Mouse (Mus musculus): ENCODE data around the gene Olfr464. TPM values are rescaled to one million over a fixed set of nuclear protein-coding genes. Genes with fewer than 3 reads are reported as not detected.

The Olfr464 gene
- not detected for total RNA-seq (2021)
- long read RNA-seq, experiment 1 = 0 reads
- long read RNA-seq, experiment 2 = 0 reads

DNA sequence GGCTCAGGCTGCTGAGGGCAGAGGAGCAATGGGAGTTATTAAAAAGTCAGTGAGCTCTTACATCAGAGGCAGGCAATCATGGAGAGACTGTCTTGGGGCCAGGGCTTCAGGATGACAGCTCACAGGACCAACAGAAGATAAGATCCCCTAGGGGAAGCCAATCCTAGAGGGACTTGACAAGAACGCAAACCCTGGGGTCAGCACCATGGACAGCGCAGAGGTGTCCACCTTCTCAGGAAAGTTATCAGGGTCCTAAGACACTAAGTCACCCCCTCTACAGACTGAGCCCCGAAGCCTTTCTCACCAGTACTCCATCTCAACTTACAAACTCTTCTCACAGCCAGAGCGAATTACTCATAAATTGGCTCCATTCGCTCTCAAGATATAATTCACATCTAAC is at the start of gene Olfr464:
Gene Olfr464, minus strand, starts transcription at position 2 of the 400 bp plus-strand sequence.
- DNase-seq = no peak
- intact Hi-C loops (cut with DNase I) = no loop called here

- intact Hi-C loops (cut with DNase I) = no loop called here
- DNase-seq = no peak
These were observed 47.8 kb upstream of the Olfr464 start for GRCm38 (mm10) chr11:87968356-87969122.

DNA sequence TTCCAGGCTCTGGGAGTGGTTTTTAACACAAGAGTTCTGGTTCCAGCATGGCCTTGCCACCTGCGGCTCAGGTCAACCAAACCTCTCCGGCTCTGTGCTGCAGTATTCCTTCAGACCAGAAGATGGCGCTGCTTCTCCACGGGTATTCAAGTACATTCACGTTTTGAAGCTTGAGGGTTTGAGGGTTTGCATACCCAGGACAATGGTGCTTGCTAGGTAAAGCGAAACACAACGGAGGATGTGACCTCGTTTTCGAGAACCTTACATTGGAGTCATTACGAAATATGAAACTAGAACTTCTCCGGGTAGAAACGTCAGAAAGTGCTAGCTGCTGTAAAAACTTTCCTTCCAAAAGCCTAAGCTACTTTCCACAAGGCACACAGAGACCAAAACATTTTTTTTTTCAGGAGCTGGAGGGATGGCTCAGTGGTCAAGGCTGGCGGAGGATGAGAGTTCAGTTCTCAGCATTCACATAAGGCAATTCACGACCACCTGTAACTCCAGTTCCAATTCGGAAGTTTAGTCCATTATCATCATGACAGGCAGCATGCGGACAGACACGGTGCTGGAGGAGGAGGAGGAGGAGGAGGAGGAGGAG is 47.0 kb upstream of the Olfr464 start:
- intact Hi-C loops (cut with DNase I) = no loop called here

GRCm38 (mm10) chr11:87966214-87966613 is 45.4 kb upstream of the Olfr464 start:
- intact Hi-C loops (cut with DNase I) = no loop called here
- DNase-seq = no peak

More for the DNA sequence above, 47.0 kb upstream of the Olfr464 start:
- DNase-seq = peak; percentile 63 to 81

DNA sequence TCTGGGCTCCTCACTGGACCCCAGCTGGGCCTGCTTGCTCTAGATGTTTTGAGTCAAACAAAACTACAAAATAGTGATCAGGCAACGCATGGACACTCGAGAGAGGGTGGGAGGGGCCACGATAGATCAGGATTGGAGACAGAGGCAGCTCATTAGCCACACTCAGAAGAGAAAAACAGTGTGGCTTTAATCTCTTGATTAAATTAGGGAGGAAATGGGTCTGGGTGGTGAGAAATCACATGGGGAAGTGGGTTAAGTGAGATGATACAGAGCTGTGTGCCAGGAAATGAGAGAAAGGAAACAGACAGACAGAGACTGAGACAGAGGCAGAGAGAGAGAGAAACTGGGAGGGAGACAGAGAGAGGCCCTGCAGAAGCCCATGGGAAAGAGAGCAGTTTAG is 44.5 kb upstream of the Olfr464 start:
- no peak for DNase-seq
- intact Hi-C loops (cut with DNase I) = no loop called here

- DNase-seq = no peak
- intact Hi-C loops (cut with DNase I) = no loop called here
These were observed 36.3 kb upstream of the Olfr464 start for GRCm38 (mm10) chr11:87957066-87957465.

DNA sequence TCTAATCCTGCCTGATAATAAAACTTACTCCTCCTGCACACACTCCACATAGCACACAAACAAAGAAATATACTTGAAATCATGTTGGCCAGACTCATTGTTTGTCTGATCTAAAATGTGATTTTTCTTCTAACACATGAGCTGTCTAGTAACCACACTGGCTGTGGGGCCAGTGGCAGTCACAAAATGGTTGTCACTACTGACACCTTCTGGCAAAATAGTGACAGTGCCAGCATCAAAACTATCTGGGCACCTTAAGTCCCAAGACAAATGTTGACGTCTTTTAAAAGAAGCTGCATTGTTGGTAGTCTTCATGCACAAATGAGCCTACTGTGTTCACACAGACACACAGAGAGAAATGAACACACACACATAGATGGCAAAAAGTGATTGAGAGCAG is 34.4 kb upstream of the Olfr464 start:
- intact Hi-C loops (cut with DNase I) = no loop called here
- DNase-seq = no peak

GRCm38 (mm10) chr11:87949990-87950389 is 29.2 kb upstream of the Olfr464 start:
- DNase-seq = no peak
- intact Hi-C loops (cut with DNase I) = no loop called here

GRCm38 (mm10) chr11:87935467-87935866 is 14.7 kb upstream of the Olfr464 start:
- DNase-seq = no peak
- intact Hi-C loops (cut with DNase I) = no loop called here

GRCm38 (mm10) chr11:87933731-87934130 is 13.0 kb upstream of the Olfr464 start:
- intact Hi-C loops (cut with DNase I) = no loop called here
- DNase-seq = no peak

- DNase-seq = no peak
- intact Hi-C loops (cut with DNase I) = no loop called here
These were observed 9.6 kb upstream of the Olfr464 start for GRCm38 (mm10) chr11:87930348-87930747.

DNA sequence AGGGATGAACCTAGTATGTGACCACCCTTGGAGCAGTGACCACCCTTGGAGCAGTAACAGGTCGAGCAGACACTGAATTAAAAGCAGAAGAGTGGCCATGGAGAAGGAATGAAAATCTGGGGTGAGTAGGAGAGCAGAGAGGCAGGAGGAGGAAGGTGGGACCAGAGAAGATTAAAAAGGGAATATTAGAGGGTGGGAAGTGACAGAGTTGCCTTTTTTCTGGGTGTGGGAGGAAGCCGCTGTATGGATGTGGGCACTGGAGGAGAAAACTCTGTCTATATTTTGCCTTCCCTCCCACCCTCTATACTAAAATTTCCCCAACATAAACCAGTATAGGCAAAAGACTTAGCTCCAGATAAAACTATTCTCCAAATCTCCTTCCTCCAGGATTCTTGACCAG is 466 bp downstream of the Olfr464 start:
- intact Hi-C loops (cut with DNase I) = no loop called here
- no peak for DNase-seq

GRCm38 (mm10) chr11:87916005-87916404 is 4.8 kb downstream of the Olfr464 start:
- no peak for DNase-seq
- intact Hi-C loops (cut with DNase I) = no loop called here

DNA sequence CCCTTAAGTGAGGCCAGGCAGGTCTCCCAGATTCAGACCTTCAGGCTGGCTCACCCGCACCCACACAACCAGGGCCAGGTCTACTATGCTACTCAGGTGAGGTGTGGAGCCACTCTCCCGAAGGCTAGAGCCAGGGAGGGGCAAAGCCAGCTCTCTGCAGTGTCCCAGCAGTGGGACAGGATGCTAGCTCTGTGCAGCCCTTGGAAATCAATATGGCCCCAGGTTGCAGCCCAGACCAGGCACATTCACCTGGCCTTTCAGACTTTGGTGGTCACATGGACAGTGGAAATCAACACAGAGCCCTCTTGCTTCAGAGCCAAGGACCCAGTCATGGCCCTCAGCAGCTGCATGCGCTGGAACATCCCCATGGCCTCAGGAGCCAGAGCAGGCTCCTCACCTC is 16.4 kb downstream of the Olfr464 start:
- DNase-seq = no peak
- intact Hi-C loops (cut with DNase I) = no loop called here

DNA sequence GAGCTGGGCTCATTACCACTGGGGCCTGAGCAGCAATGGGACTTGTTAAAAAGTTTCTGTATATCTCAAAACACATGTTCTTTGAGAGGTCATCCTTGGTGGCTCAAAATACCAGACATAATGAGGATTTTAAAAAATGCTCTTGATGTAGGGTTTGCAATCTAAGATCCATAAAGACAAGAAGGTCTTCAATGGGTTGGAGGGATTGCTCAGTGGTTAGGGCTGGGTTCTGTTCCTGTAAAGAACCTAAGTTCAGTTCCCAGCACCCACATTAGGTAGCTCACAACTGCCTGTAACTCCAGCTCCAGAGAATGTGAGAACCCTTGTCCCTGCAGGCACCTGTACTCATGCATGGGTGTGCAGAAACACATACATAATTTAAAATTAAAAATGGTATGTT is 23.5 kb downstream of the Olfr464 start, which contains the start of gene Olfr463:
Gene Olfr463, minus strand, starts transcription at position 101 of the 400 bp plus-strand sequence.
- DNase-seq = no peak
- intact Hi-C loops (cut with DNase I) = no loop called here

DNA sequence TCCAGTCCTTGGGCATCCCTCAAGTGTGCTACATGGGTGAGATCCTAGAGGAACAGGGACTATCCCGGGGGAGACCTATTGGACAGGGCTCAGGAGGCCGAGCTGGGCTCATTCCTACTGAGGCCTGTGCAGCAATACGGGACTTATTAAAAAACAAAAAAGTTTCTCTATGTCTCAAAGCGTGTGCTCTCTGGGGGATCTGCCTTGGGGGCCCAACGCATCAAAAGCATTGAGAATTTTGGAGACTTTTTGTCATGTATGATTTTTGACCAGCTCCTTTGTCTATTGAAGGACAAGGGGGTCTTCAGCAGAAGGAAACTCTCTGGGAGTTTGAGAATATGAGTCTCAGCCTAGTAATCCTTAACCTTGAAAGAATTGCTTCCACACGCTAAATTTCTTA is 28.6 kb downstream of the Olfr464 start, which contains the start of gene Olfr462:
Gene Olfr462, minus strand, starts transcription at position 101 of the 400 bp plus-strand sequence.
- intact Hi-C loops (cut with DNase I) = no loop called here
- no peak for DNase-seq

GRCm38 (mm10) chr11:87884856-87885255 is 35.9 kb downstream of the Olfr464 start:
- intact Hi-C loops (cut with DNase I) = no loop called here

GRCm38 (mm10) chr11:87883493-87883892 is 37.3 kb downstream of the Olfr464 start:
- intact Hi-C loops (cut with DNase I) = no loop called here
- no peak for DNase-seq

More at GRCm38 (mm10) chr11:87884856-87885255, 35.9 kb downstream of the Olfr464 start:
- DNase-seq = no peak

- no peak for DNase-seq
- intact Hi-C loops (cut with DNase I) = no loop called here
These were observed 39.1 kb downstream of the Olfr464 start for GRCm38 (mm10) chr11:87881714-87882113.

GRCm38 (mm10) chr11:87879826-87880225 is 40.9 kb downstream of the Olfr464 start:
- DNase-seq = no peak
- intact Hi-C loops (cut with DNase I) = no loop called here

DNA sequence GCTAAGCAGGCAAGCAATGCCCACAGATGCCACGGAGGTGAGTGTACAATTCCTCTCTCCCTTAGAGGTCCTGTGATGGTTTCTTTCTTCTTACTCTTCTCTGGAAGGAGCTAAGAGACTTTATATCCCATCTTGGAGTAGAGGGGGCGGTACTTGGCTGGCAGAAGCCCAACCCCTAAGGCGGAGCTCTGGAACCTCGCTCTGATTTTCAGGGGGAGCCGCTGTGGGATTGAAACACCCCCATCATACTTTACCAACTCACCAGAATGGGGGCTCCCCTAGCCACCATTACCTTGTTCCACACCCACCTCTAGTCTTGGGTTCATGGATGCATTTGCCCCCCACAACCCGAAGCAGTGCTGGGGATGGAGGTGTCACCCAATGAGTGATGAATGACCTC is 45.3 kb downstream of the Olfr464 start, which contains the start of gene Epx:
Gene Epx, minus strand, starts transcription at position 101 of the 400 bp plus-strand sequence.
- no peak for DNase-seq
- intact Hi-C loops (cut with DNase I) = no loop called here

DNA sequence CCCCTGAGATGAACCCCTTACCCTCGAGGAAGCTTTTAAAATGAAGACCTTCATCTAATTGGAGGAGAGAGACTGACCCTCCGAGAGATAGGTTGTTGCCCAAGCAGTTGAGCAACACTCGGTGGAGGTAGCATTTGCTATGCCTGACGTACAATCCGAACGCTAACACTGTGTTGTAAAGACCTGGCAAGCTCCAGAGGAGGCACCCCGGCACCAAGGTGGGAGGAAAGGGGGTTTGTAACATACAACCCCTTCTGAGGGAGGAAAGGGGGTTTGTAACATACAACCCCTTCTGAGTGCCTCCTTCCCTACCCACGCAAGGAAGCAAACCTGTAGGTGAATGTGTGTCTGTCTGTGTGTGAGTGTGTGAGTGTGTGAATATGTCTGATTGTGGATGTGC is 49.0 kb downstream of the Olfr464 start:
- DNase-seq = no peak
- intact Hi-C loops (cut with DNase I) = no loop called here

Measured in gastrocnemius, postnatal 36 days (tissue).